Mouse (Mus musculus) layer of hippocampus, adult 9-11 months (tissue): ENCODE results near the gene Zfand6.

Experiments used
- DNase-seq: peaks from one replicate; pipeline ENCODE4 v3.0.0; 2022

The Zfand6 gene

DNA sequence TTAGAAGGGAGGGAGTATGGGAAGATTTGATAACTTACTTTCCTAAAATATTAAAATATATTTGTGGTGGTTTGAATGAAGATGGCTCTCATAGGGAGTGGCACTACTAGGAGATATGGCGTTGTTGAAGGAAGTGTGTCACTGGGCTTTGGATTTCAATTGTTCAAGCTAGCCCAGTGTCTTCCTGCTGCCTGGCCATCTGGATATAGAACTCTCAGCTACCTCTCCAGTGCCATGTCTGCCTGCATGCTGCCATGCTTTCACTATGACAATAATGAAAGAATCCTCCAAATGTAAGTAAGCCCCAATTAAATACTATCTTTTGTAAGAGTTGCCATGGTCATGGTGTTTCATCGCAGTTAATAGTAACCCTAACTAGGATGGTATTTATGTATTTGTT is 40.7 kb downstream of the Zfand6 start:
- DNase-seq = no peak

DNA sequence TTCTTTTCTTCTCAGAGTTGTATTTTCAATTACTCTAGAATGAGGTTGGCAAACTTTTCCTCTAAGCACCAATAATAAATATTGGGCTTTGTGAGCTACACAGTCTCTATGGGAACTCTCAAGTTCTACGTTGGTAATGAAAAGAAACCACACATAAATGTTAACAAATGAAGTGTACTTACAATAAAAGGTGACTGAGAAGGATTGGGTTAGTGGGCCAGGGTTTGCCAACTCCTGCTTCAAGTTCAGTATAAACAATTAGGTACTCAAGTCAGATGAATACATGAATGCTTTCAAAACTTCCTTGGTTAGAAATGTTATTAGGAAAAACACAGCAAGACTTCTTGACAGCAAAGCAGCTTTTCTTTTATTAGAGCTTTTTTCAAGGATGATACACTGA is 43.5 kb downstream of the Zfand6 start:
- no peak for DNase-seq

DNA sequence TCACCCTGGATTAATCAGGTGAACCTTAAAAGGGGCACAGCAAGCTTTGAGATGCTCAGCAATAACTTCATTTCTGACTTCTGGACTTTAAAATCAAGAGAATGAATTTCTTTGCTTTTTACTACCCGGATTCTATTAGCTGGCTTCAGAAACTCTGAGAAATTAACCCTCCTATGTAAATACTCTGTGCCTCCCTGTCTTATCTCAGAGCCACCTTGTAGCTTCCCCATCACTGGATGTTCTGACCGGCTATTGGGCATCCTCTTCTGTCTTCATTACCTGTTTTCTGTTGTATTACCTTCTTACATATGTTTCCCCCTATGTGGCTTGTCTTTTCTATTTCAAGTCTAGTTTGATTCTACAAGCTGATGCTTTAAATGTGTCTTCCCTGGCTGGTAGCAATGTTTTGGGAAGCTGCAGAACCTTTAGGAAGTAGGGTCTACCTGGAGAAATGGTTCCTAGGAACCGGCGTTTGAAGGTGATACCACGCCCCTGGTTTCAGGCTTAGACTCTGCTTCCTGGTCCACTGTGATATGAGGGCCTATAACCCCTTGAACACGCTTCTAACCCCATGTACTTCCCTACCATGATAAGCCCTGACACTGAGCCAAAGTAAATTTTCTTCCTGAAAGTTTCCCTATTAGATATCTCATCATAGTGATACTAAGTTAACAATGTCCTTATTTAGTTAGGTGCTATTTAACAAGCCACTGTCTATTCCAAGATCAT is 46.3 kb downstream of the Zfand6 start:
- DNase-seq = no peak

DNA sequence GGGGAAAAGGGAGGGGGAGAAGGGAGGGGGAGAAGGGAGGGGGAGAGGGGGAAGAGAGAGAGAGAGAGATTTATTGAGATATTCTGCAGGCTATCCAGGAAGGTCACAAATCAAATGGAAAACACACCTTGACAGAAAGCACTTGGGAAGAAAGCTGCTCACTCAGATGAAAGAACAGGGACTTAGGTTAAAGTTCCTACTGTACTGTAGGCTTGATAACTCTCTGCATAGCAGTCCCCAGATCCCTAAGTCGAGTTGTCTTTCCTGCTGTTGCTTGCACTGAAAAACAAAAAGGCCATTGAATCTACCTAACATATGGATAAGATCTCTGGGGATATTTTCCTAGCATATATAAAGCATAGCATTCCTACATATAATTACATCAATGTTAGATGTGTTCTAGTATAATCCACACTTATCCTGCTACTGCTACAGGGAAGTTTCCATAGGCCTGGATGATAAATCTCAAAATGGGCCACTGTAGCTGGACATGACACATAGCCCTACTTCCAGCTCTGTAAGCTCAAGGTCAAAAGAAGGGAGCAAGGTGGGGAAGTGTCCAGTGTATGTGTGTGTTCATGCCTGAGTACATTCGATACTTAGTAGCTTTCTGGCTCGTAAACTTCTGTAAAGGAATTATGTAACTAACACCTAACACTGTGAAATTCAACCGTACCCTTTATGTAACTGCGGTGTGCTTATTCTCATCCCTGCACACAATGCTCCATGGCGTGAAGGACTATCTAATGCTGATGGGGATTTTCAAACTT is 47.4 kb downstream of the Zfand6 start:
- no peak for DNase-seq

DNA sequence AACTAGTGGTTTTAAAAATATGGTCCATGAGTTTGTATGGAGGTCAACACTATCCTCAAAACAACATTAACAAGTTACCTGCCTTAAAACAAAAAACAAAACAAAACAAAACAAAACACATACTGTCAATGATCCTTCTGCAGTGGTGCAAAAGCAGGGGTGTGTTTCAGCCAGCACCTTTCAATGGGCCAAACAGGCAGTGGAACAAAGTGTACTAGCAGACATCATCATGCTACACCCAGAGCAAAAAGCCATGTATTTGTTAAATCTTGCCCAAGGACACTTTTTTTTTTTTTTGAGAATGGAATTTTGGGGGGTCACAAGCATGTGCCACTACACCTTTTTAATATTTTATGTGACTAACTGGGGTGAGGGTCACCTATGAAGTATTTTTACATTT is 52.8 kb downstream of the Zfand6 start:
- DNase-seq = no peak

DNA sequence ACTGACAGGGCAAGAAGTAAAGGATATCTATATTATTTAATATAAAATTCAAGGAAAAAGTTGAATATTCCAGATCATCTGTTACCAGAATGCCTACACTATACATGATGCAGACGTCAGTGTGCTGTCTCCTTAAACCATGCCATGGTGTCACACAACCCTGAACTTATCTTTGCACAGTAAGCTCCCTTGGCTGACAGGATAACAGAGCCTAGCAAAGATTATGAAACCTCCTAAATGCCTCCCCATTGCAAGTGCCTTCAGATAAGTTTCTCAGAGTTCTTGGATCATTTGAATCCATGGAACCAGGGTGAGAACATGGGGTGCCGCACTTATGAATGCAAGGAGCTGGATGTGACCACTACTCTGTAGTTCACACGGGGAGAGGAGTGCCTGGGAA is 57.9 kb downstream of the Zfand6 start:
- DNase-seq = no peak

DNA sequence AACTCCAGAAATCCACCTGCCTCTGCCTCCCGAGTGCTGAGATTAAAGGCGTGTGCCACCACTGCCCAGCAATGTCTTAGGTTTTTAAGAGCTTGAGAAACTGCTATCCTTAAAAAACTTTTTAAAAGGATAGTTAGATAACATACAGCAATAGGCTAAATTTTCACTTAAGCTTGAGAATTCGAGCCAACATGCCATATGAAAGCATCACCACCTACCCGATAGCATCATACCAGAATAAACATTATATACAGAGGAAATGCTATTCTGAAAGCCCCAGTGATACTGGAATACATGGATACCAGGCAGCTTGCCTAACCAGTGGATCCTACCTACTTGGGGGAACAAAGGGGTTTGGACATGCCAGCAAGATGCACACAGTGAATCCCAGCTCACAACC is 66.0 kb downstream of the Zfand6 start:
- DNase-seq = no peak

DNA sequence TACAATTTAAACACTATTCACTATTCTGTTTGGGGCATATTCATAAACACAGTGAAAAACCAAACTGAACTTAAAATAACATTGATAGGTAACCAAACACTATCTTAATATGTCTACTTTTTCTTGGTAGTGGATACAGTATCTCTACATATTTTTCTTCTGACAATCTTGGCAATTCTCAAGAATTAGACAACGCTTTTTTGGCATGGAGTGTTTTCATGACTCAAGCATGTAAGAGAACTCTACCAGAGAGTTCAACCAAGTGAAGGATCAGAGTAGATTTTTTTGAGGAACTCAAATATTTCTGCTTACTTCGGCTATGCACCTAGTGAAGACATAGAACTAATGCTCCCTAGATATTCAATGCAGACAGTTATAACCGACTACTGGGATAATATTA is 68.8 kb downstream of the Zfand6 start:
- no peak for DNase-seq

DNA sequence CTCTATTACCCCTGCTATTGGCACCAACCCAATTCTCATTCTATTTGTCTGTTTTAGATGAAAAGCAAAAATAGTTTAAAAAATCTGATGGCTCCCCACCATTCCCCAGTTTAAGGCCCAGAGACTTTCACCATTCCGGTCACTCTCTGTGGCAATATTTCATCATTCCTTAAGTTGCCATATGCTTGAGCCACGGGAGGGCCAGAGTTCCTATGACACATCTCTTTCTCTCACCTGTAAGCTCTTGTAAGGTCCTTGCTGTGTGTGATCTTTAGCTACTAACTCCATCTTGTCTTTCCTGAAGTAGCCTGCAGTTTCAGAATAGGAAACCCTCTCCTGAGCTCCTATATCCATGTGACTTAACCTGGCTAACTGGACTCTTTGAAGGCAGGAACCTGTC is 70.8 kb downstream of the Zfand6 start:
- DNase-seq = no peak

DNA sequence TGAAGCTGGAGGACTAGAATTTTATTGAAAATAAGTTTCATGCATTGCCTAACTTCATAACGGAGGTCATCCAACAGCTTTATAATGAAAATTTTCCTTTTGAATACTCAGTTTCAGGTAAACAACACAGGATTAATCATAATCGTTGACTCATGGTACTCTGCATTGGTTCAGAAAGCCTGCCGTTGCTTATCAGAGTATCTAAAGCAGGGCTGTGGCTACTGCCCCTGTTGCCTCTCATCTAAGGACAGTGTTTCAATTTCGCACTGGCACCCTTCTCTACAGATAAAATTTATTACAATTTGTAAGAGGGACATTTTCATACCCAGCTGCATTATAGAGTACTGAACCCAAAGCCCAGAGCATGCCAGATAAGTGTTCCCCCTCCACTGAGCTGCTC is 77.3 kb downstream of the Zfand6 start:
- DNase-seq = no peak

DNA sequence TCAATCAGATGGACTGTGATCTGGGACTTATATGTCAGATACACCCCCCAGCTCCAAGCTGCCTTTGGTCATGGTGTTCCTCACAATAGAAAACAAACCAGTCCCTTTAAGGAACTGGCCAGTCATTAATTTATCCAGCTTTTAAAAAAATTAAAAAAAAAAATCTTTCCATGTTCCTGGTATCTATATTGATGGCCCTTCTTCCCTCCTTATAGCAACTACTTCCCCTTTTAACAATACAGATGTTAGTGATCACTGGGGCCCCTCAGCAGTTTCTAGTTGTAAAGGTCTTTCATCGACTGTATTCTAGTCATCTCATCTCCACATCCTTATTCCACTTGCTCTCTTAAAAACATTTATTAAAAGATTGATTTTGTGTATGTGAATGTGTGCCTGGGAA is 78.2 kb downstream of the Zfand6 start:
- no peak for DNase-seq

DNA sequence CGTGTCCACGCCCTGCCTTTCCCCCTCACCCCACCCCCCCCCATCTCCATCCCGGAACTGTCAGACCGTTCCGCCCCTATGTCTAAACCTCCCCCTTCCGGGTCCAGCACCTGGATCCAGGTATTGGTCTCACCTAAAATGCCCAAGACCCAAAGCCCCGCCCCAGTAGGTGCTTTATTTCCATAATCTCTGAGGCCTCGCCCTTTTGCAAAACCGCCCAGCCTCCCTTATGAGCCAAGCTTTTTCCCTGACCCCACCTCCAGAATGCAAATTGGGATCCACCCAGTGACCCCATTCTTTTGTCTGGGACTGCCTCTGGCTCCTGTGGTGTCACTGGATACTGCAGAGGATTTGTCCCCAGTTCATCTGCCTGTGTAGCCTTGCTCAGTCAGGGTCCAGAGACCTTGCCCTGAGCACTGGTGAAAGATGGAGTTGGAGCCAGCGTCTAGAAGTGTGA is 83.4 kb downstream of the Zfand6 start, which contains the start of gene Fah:
Gene Fah, minus strand, starts transcription at position 430 of the 457 bp plus-strand sequence.
- DNase-seq = peak; percentile 32

DNA sequence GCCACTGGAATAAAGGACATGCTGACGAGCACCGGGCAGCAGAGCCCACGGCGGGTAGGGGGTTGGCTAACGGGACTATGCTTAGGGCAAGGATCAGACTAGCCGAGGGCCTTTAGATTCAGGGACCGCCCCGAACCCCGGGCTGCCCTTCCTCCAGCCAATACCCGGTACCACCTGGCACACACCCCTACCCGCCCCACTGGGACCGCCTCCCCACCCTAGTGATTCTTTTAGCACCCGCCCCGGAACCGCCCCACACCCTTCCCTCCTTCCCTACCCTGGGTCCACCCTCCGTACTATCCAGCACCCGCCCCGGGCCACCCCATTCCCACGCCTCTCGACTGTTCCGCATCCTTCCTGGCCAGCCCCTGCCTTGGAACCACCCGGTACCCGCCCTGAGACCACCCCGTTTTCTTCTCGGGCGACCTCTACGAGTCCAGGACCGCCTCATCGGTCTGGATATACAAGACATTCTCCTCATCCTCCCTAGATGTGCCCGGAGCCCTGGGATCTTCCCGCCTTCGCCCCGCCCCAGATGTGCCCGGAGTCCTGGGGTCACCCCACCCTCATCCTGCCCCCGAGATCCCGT is 84.0 kb downstream of the Zfand6 start:
- peak; percentile 90 for DNase-seq

DNA sequence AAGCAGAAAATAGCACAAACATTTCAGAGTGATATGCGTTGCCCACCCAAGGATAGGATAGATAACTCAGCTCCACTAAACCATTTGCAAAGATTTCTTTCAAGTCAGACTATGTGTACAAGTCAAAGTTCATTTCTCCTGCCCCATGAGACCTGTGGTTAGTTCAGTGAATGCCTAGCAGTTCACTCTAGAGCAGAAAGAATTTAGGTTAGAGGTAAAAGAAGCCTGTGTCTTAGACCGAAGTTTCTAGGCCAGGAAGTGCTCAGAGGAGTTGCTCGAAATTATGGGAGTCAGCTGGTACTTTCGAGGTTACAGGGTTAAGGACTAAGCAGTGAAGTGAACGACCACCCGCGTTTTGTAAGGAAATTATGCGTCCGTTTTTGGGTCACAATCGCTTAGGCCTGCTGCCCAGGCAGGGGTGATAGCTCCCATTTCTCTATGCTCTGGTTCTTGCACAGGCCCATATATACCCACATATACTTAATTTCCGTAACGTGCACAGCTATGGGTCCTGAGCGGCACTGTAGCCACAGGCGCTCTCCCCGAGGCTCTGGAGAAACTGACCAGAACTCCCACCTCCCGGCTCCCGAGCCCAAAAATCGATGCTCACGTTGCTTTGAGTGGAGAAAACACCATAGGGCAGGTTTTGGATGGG is 84.6 kb downstream of the Zfand6 start:
- DNase-seq = no peak

DNA sequence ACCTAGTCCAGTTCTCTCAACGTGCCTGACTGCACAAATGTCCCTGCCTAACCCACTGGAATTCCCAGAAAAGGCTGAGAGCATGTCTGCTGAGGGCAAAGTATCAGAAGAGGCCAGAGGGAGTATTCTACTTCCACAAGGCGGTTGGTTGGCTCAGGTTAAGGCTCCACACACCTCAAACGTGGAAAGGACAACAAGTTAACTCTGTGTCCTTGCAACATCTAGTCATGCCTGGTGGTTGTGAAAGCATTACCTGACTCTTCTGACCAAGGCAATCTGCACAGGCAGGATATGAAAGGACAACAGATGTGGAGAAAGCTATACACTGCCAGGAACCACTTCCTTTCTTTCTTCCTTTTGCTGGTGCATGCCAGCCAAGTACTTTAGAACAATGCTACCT is 85.3 kb downstream of the Zfand6 start:
- no peak for DNase-seq

DNA sequence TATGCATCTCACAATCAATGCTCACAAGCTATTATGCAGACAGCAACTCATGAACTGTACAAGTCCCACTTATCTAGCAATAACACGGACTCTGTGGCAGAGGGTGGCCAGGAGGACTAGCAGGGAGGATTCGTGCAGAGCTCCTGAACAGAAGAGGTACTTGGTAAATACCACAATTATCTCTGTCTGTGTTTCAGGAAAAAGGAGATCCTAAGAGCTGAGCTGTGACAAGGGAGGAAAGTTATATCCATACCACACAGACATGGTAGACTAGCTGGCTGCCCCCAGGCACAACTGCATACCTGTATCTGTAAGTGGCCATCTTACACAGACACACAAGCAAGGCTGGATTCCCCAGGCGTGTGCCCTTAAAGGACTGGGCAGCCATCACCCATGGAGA is 88.4 kb downstream of the Zfand6 start:
- no peak for DNase-seq

DNA sequence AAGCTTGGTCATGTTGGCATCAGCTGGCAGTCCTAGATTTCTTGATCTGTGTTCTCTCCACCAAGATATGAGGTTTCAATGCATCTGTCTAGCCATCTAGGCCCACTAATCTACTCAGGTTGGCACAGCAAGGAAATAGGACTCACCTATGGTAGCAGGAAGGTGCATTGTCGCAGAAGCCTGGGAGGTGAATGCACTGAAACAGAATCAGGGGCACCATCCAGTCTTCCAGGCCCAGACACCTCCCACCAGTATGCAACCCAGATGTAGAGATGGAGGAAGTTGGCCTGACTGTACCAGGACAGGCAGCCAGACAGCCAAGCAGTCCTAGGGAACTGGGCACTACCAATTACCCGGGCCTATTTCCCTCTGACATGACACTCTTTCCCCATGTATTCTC is 89.1 kb downstream of the Zfand6 start:
- DNase-seq = no peak

DNA sequence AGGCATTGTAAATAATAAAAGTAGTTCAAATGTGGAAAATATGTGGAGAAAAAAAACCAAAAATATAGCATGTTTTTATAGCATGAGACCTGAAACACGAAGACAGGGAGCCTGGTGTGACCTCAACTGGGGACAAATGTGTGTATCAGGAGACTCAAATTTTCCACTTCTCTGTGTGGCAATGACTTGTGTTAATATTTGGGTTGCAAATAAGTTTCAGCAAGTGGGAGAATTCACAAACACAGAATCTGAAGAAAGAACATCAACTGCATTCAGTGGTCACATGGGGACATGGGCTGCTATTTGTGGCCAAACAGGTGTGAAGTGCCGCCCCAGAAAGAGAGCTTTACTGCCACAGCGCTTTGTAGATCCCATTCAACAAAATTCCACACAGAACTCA is 93.1 kb downstream of the Zfand6 start:
- no peak for DNase-seq

DNA sequence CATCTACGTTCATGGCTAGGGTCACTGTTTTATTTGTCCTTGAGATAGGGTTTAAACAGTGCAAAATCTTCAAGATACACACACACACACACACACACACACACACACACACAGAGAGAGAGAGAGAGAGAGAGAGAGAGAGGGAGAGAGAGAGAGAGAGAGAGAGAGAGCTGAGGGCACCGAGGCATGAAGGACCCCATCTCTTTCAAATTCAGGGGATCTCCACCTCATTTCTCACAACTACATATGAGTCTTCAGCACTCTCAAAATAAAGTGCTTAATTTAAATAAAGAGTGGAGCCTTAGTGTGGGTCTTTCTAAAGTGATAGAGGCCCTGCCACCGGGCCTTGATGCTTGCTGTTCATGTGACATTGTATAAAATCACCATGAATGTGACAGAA is 93.8 kb downstream of the Zfand6 start:
- no peak for DNase-seq

DNA sequence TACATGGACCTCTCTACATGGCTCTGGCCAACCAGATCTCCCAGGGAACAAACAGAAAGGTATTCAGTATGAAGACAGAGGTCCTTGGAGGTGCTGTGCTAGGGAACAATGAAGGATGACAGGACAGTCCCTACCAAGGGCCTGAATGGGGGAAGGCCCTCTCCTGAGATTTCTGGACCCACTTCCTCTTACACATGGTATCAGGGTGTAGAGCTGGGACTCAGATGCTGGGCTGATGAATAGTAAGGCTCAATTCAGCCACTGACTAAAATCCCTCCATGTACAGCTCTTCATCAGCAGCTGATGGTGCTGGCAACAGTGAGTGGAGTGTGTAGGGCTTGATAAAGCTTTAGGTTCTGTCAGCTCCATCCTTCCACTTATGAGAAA is 94.8 kb downstream of the Zfand6 start:
- no peak for DNase-seq

DNA sequence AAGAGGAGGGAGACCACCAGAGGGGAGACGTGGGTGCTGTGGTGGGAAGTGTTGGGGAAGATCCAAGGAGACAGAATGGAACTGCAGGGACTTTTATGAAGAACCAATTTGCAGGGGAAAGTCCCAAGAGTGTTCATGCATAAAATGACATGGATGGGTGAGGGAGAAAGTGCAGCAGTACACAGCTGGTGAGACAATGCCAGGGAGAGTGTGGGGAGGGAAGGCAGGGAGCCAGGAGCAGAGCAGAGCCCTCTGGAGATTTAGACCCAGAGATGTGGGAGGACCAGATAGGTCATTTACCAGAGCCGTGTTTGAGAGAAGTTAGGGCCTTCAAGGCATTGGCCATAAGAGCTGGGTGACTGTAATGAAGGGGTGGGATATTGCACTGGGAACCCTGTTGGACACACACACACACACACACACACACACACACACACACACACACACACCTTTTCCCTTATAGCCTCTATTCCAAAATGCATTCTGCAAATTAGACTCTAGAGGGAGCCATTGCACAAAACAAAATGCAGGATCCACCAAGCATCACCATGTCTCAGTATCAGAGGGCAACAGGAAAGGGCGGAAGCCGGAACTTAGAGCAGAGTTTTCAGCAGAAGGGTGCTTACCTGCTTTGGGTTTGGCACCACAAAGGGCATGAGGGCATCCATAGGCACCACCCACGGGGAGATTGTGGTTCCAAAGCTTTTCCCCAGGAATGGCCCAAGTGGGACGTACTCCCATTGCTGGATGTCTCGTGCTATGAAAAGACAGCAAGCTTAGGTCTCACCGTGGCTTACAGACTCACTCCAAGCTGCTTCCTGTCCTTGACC is 95.5 kb downstream of the Zfand6 start:
- no peak for DNase-seq

DNA sequence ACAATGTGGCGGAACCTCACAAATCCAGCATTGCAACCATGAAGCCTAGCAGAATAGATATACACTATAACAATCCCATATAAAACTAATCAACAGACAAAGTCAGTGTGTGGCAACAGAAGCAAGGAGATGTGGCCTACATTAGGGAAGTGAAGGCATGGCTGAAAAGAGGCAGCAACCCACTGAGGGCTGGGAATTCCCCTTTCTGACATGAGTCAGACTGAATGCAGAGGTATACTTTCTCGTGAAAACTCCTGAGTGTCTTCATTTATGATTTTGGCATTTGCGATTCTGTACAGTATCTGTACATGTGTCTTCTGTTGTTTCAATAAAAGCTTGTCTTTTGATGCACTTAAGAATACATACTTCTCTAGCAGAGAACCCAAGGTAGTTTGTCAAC is 98.4 kb downstream of the Zfand6 start:
- no peak for DNase-seq

DNA sequence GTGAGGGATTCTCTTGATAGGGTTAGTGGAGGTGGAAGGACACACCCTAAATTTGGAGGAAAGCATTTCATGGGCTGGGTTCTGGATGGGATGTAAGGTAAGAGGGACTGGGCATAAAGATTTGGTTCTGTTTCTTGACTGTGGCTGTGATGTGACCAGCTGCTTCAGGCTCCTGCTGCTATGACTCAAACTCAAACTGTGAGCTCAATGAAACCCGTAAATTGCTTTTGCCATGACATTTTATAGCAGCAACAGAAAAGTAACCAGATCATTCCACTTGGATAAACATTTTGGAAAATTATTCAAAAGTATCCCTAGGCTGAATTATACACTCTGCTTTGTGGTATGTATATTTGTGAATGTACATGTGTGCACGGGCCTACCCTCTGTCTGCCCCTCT is 99.1 kb downstream of the Zfand6 start:
- DNase-seq = no peak
